Mouse (Mus musculus) liver, postnatal 0 days (tissue): ENCODE data around the gene Ipo9.

Experiments used
- CTCF ChIP-seq: sonication (generic); IDR thresholded peaks from 2 replicates; pipeline ENCODE4 v1.5.1; 2016; ENCODE audit warnings: antibody characterized with exemption, low read depth
- EP300 ChIP-seq: IDR thresholded peaks from 2 replicates; pipeline ENCODE4 v1.6.1; 2016; ENCODE audit warnings: antibody characterized with exemption, low read depth, mild to moderate bottlenecking

DNA sequence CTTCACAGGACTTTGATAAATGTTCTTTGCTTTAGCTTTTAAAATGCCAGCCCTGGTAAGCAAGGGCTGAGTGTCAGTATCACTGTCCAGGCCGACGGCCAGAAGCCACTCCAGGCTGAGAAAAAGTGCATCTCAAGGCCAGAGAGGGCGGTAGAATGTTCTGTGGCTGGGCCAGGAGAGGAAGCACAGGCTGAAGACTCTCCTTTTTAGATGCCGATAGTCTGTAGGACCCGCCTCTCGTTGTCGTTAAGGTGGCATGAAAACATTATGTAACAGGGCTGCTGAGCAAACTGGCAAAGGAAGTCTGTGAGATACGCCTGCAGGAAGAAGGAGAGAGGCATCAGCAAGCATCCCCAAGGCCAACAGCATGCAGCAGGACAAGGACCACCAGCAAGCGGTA, 45.1 kb downstream of the Ipo9 start:
- TF ChIP-seq CTCF (no peak), EP300 (no peak)
